Mouse (Mus musculus) olfactory bulb, adult 2 months (tissue): ENCODE data around the gene Prl8a8.

Experiments used
- CTCF ChIP-seq: fragments of 200-500 bp; IDR thresholded peaks from 2 replicates; pipeline ENCODE4 v1.5.1; 2012; ENCODE audit warnings: low read depth, mild to moderate bottlenecking, low read length, moderate library complexity; ENCODE audit not compliant: insufficient read depth
- POLR2A ChIP-seq: fragments of 200-500 bp; IDR thresholded peaks from 2 replicates; pipeline ENCODE4 v1.6.1; 2012; ENCODE audit warnings: mild to moderate bottlenecking, low read depth, low read length, moderate library complexity; ENCODE audit not compliant: insufficient read depth

DNA sequence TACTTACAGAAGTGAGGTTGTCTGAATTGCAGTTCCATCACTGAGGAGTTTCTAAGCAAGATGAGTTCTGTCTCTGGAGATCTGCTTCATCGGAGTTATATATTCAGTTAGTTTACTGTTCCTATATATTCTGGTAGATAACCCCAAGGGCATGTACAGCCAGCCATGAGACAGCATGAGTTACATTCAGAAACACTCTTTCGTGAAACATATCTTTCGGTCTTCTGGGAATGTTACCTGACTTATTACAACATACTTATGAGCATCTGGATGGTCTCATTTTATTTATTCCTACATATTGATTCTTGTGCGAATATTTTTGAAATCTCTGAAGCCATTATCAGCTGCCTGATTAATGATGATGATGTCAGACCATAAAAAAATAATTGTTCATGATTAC, at the start of gene Prl8a8:
- TF ChIP-seq CTCF: no peak
- no peak for TF ChIP-seq POLR2A
